Mouse (Mus musculus): ENCODE data around the gene B3gntl1. TPM values are rescaled to one million over a fixed set of nuclear protein-coding genes. Genes with fewer than 3 reads are reported as not detected.
"Not testable (repeated sequence)": the region's sequence is repeated elsewhere in the genome, so short reads cannot be mapped to it uniquely, and the experiment has no call there.

Gene B3gntl1
- total RNA-seq, 2 experiments from 2014 or later: 2.3 to 2.9 TPM

DNA sequence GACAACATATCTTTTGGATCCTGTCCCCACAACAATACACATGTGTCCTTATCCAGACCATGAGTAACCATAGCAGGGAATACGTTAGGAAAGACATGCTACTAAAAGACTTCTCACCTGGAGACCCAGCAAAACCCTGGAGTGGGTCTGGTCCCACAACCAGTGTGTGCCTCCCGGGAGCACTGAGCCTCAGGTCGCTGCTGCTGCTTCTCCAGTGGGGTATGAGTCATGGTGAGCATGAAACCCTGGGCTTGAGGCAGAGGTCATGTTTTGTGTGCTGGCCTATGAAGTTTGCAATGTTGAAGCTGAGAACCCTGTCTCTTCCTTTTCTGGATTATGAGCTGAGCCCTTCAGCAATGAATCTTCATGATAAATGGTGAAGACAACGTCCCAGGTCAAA is 13.1 kb upstream of the B3gntl1 start:
- DNase-seq (ENCODE audit: low spot score): no peak

DNA sequence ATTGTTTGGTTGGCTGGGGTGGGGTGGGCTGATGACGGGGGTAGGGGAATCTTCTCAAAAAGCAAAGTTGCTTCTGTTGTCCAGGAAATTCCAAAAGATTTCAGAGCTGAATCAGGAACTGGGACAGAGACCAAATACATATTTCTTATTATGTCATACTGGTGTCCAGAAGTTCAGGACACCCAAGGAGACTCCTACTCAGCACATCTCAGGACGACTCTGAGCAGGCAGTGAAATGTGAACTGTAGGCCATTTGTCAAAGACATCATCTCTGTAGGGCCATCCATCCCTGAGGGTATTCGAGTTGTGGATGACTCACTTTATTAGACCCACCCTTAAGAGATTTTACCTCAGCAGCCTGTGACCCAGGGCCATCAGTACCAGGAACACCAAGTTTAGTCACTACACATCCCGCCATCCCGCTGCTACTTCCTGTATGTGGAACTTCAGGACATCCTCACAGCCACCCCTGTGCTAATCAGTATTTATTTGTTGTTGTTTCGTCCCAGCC is 12.6 kb upstream of the B3gntl1 start:
- DNase-seq (ENCODE audit: low spot score): no peak

DNA sequence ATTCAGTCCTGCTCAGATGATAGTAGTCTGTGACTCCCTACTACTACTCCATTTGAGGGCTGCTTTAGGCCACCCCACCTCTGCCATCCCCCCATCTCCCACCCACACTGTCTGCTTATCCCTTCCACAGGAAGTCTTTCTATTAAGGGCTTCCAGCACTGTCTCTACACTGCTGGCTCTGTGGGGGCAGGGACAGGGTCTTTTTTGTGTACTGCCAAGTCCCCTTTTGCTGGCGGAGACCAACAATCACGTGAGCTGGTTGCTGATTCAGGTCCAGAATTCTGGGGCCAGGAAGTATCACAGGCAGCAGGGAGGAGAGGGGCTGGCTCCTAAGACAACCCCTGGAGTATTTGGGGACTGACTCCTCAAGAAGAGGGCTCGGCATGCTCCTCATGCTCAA is 10.3 kb upstream of the B3gntl1 start:
- no peak for DNase-seq (ENCODE audit: low spot score)

DNA sequence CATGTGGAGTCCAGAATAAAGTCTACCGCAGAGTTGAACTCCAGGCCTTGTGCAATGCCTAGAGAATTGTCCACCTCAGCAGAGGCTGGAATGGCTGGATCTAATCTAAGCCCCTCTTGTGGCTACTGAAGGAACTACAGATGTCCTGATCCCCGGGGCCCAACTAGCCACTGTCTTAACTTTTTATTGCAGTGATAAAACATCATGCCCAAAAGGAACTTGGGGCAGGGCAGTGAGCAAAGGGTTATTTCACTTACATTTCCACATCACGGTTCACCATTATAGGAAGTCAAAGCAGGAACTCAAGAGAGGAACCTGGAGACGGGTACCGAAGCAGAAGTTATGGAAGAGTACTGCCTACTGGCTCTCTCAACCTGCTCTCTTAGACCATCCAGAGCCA is 7.8 kb upstream of the B3gntl1 start:
- DNase-seq (ENCODE audit: low spot score): no peak

DNA sequence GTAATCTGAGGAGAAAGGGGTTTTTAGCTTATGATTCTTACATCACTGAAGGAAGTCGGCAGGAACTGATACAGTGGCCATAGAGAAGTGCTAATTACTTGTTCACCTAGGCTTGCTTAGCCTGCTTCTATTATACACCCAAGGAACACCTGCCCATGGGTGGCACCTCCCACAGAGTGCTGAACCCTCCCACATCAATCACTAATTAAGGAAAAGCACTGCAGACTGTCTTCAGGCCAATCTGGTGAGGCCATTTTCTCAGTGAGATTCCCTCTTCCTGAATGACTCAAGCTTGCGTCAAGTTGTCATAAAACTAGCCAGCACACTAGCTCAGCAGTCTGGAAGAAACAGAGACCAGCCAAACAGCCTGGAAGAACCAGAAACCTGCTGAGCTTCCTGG is 6.6 kb upstream of the B3gntl1 start:
- DNase-seq (ENCODE audit: low spot score): no peak

DNA sequence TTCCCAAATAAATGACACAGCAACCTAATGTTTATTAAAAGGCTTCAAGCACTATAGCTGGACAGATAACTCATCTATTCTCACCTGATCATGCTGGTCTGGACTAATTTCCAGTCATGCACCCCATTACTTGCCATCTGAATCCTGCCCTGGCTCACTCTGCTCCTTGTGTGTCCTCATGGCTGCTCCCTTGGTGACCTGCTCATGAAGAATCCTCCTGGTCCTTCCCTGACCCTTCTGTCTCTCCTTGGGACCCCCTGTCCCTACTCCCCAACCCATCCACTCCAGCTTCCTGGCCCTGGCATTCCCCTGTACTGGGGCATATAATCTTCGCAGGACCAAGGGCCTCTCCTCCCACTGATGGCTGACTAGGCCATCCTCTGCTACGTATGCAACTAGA is 3.9 kb upstream of the B3gntl1 start:
- DNase-seq (ENCODE audit: low spot score): no peak

DNA sequence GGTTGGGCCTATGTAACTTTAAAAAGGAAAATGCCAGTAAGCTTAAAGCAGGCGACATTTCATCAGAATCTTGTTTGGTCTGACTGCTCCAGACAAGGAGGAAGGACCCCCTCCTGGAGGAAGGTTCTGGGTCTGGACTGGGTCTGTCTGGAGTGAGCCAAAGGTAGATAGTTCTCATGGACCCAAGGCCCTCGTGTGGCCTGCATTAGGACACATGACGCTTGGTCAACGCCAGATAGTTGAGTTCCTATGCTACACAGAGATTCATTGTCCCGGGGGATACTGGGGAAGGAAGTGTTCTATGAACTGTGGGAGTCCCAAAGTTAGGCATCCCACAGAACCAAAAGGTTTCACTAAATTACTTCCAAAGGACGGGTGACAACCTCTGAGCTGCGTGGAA is 676 bp upstream of the B3gntl1 start:
- DNase-seq (ENCODE audit: low spot score): no peak

DNA sequence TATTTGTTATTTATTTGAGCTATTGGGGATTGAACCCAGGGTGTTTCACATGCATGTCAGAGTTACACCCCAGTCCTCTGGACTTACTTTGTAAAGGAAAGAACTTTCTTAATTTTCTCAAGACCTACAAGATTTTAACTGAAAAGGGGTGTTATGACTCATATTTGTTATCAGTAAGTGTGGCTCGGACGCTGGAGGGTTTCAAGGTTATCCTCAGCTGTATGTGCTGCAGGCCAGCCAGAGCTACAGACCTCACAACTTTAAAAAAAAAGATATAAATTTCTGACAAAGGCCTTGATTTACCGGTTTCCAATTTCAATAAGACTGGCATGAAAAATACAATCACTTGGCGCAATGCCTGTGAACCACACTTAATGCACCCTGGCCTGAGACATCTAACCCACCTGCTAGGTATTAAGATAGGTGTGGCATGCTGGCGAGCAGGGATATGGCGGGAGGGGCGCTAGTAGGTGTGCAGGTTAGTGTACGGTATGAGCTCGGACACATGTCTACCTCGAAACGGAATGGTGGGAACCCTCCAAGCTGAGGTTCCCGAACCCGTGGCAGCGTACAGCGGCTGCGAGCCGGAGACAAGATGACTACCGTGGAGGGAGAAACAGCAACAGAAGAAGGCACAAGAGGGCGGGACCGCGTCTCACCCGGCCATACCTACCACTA is 502 bp downstream of the B3gntl1 start:
- no peak for DNase-seq (ENCODE audit: low spot score)

DNA sequence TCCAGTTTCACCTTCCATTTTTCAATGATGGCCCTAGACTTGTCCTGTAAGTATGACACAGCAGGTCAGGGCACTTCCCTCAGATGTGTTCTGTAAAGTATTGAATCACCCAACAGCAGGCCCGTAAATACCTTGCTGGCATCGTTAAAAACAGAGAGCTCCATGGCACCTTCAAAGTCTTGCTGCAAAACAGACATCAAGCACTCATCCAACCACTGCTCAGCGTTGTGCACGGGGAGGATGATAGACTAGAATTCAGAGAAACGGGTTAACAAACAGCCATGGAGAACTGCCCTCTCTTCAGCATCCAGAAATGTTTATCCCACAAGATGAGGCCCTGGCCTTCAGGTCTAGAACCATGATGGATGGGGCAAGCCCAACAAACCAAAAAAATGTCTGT is 2.0 kb downstream of the B3gntl1 start:
- DNase-seq (ENCODE audit: low spot score): no peak

DNA sequence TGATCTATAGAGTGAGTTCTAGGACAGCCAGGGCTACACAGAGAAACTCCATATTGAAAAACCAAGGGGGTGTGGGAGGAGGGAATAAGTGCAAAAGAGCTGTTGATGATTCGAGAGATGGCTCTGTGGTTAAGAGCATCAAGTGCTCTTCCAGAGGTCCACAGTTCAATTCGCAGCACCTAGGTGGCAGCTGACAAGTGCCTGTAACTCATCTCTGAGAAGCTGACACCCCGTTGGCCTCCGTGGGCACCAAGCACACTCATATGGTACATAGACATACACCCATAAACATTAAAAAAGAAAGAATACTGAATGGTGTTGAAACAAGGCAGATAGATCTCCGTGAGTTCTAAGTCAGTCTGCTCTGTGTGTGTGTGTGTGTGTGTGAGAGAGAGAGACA is 4.2 kb downstream of the B3gntl1 start:
- DNase-seq (ENCODE audit: low spot score): no peak

DNA sequence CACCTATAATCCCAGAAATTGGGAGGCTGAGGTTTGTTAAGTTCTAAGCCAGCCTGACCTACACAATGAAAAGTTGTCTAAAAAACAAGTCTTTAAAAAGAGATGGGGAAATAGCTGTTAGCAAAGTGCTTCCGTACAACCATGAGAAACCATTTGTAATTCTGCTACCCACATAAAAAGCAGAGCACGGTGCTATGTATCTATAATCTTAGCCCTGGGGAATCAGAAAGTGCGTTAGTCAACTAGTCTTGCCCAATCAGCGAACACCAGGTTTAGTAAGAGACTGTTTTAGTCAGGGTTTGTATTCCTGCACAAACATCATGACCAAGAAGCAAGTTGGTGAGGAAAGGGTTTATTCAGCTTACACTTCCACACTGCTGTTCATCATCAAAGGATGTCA is 5.4 kb downstream of the B3gntl1 start:
- no peak for DNase-seq (ENCODE audit: low spot score)

DNA sequence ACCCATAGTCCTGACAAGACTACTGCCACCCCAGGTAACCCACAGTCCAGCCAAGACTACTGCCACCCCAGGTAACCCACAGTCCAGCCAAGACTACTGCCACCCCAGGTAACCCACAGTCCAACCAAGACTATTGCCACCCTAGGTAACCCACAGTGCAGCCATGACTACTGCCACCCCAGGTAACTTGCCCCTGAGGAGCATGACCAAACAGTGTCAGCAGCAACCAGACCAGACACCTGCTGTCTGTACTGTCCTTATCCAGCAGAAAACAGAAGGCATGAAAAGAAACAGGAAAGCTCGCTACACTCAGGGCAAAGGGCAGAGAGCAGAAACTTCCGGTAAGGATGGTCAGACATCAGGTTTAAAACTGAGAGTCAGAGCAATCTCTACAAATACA is 11.8 kb downstream of the B3gntl1 start:
- DNase-seq (ENCODE audit: low spot score): no peak

DNA sequence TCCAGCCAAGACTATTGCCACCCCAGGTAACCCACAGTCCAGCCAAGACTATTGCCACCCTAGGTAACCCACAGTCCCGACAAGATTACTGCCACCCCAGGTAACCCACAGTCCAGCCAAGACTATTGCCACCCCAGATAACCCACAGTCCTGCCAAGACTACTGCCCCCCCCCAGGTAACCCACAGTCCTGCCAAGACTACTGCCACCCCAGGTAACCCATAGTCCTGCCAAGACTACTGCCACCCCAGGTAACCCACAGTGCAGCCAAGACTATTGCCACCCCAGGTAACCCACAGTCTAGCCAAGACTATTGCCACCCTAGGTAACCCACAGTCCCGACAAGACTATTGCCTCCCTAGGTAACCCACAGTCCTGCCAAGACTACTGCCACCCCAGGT is 12.3 kb downstream of the B3gntl1 start:
- not testable (repeated sequence) for DNase-seq (ENCODE audit: low spot score)

DNA sequence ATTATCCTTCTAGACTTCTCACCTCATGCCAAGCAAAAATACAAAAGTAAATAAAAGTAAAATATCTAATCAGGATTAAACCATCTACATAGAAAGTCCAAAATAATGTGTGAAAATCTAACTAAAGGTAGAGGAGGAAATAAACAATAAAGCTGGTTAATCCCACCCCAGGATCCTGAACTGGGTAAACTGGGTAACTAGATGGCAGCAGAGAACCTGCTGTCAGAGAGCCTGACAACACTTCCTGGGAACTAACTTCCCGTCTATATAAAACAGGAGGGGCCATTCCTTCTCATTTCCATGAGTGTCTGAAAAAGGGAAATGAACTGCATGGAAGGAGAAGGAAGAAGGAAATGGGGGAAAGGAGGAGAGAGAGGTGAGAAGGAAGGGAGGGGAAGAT is 14.8 kb downstream of the B3gntl1 start:
- no peak for DNase-seq (ENCODE audit: low spot score)

DNA sequence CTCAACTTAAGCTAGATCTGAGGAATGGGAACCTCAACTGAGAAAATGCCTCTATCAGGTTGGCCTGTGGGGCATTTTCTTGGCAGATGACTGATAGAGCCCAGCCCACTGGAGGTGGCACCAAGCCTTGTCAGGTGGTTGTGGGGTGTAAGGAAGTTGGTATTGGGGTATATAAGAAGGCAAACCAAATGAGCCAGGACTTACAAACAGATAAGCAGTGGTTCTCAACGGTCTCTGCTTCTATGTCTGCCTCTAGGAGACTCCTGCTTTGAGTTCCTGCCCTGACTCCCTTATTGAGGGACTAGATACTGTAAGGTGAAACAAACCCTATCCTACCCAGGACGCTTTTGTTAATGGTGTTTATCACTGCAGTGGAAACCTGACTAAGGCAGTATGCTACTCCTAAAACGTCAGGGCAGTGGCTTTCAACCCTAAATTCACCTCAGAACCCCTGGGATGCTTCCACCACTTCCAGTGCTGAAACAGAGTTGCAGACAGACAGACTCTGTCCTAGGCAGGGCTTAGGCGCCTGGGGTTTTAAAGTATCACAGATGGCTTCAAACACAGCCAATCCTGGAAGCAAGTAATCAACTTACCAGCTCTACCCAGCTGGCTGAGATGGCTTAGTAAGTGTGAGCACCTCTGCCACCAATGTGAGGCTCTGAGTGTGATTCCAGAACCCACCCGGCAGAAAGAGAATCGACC is 17.0 kb downstream of the B3gntl1 start:
- DNase-seq (ENCODE audit: low spot score): no peak

DNA sequence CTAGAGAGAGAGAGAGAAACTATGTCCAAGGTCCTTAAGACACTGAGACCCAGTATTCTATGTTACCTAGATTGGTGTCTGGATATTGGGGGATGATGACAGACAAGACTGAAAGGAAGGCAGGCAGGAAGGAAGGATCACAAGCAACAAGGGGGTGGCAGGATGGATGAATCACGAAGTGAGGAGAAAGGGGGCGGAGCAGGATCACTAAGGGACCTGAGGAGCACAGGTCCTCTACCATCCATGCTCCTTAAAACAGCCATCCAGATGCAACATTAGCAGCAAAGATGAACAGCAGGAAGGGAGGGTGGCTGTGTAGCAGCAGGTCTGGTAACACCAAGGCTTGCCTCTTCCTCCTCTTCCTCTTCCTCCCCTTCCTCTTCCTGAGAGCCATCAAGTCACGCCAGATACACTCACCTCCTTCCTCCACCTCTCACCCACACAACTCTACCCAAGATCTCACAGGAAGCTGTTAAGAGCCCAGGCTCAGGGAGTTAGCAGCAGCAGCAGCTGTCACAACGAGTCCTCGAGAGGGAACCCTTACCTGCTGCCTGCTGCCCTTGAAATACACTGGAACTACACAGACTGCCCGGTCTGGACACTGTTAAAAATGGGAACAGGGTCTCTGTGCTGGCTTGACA is 17.7 kb downstream of the B3gntl1 start:
- DNase-seq (ENCODE audit: low spot score): no peak

DNA sequence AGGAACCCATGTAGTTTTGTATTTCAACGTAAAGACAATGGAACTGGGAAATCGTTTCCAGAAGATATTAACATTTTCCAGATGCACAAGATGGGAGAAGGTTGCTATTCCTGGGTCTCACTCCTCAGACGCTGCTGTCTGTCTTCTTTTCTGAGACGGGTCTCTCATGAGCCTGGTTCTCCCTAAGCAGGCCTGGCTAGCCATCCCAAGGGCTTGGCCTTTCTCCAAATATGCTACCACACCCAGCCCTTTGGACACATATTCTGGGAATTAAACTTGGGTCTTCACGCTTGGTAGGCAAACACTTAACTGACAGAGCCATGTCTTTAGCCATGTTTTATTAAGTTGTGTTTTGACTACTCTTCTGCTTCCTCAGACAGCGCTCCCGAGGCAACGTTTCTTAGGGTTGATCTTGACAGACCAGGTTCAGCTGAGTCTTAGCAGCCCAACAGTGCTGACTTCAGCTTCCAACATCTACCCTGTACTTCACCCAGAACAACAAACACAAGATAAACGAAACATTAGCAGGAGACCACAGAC is 18.5 kb downstream of the B3gntl1 start:
- DNase-seq (ENCODE audit: low spot score): peak; percentile 34

DNA sequence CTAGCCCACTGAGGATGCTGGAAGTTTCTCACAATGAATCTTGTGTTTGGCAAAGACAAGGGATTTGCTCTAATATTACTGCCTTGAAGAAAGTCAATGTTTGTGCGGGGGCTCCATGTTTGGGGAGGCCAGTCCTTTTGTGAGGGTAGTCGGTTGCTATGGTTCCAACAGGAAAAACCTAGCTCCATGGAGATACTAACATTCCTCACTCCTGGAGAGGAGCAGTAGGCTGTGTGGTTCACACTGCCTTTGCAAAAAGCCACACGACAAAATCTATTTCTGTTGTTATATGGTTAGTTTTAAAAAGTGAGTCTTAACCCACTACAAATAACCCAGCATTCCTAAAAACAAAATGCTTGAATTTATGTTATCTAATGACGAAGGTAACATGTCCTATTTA is 19.3 kb downstream of the B3gntl1 start:
- no peak for DNase-seq (ENCODE audit: low spot score)

DNA sequence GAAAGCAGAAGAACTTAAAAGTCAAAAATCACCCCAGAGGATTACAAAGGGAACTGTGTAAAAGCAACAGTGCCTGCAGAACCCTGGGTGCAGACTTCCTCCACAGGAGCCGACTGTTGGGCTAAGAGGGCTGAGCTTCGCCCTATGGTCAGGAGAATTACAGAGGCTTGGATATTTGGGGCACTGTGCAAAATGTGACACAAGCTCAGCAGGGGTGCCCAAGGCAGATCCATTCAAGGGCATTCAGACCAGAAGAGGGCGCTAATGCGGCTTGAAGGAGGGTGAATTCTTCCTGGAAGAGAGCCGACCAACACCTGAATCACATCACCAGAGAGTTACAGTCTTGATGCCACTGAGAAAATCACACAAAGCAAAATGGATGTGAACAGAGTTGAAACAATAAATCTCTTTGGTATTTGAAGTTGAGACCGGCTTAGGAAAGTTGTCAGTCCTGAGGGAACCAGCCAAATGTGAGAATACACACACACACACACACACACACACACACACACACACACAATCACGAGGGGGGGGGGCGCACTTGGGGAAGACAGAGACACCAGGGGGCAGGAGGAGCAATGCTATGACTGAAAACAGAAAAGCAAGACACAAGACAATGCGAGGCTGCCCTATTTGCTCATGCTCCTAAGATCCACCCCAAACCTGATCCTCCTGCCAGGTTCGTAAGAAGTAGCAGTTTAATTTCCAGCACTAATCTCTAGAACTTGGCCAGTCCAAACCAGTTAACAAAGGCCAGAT is 20.2 kb downstream of the B3gntl1 start:
- DNase-seq (ENCODE audit: low spot score): peak; percentile 70

DNA sequence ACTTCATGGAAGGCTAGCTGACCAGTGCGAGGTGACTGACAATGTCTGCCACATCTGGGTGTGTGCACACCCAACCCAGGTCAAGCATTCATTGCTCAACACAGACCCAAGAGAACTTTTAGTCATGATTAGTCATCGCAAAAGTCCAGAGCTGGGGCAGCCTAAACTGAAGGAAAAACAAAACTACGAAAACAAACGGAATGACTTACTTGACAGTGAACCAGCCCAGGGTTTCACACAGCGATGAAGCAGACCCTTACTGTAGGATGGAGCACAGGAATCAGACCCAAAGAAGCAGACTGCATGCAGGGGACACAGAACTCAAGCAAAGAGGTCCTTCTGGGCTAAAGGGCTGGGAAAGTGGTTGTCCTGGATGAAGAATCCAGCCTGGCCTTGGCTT is 21.0 kb downstream of the B3gntl1 start:
- peak; percentile 64 for DNase-seq (ENCODE audit: low spot score)

DNA sequence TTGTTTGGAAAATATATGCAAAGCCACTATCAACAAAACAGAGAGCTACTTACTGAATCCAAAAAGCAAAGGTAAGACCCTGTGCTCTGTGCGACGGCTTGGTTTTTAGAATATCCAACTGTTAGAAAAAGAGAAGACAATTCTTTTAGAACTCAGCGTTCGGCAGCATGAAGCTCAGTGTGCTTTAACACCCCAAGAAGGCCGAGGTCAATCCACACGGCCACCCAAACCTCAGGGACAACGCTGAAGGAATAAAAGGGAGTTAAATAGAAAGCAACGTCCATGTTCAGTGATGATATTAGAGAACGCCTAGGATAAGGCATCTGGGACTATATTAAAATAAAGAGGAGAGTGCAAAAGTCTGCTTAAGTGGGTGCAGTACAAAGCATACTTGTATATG is 21.4 kb downstream of the B3gntl1 start:
- DNase-seq (ENCODE audit: low spot score): no peak

DNA sequence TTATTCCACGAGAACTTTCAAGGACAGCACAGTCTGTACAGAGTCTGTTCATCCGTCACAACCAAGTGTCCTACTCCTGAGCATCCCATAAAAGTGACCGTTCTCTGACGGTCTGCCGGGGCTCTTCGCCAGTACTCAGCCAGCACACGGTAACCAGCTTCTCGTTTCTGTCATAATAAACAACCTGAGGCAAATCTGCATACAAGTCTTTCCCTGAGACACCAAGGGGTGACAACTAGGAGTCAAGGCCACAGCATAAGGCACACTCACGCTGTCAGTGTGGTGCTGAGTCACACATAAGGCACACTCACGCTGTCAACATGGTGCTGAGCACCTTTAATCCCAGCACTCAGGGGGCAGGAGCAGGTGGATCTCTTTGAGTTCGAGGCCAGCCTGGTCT is 22.3 kb downstream of the B3gntl1 start:
- DNase-seq (ENCODE audit: low spot score): no peak

Measured in gastrocnemius, adult 18-20 months (tissue).